Mouse (Mus musculus) stomach, postnatal 0 days (tissue): ENCODE measurements around the gene Ppil6.

Source experiments
- CTCF ChIP-seq: IDR thresholded peaks from 2 replicates; pipeline ENCODE4 v1.5.1; 2016; ENCODE audit warnings: antibody characterized with exemption, low read depth, mild to moderate bottlenecking, moderate library complexity
- EP300 ChIP-seq: optimal IDR thresholded peaks from 2 replicates; pipeline ENCODE3; 2016; ENCODE audit warnings: antibody characterized with exemption

DNA sequence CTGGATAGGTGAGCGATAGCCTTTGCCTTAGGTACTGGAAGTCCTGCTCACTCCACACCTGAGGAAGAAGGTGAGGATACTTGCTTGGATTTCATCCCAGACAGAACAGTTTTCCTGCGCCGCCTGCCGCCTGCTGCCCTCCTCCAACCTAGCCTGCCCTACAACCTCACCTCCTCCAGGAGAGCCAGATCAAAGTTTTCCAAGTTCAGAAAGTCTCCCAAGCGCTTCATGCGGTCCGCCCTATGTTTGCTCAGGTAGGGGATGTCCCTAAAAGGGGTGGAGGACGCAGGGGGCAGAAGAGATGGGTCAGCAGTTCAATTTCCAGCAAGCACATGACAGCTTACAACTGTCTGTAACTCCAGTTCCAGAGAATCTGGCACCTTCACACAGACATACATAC lies 945 bp upstream of the Ppil6 start:
- TF ChIP-seq EP300 (no peak), CTCF (peak; percentile 51)
